Mouse (Mus musculus) stomach, postnatal 0 days (tissue): ENCODE results near the gene Capns2.

Experiments used
- CTCF ChIP-seq: IDR thresholded peaks from 2 replicates; pipeline ENCODE4 v1.5.1; 2016; ENCODE audit warnings: antibody characterized with exemption, low read depth, mild to moderate bottlenecking, moderate library complexity
- EP300 ChIP-seq: optimal IDR thresholded peaks from 2 replicates; pipeline ENCODE3; 2016; ENCODE audit warnings: antibody characterized with exemption

- TF ChIP-seq CTCF = no peak
- no peak for TF ChIP-seq EP300
Observed at GRCm38 (mm10) chr8:92870281-92870680, 30.9 kb upstream of the Capns2 start.
